Mouse (Mus musculus) neural tube, embryonic 13.5 days (tissue): Measurements from ENCODE around the gene Ecsit. TPM values are rescaled to one million over a fixed set of nuclear protein-coding genes. Genes with fewer than 3 reads are reported as not detected.

Experiments used
- ATAC-seq: fragments of 200-750 bp; cut with Nextera tagmentation; 2 replicates; pipeline ENCODE4 v1.8.0; 2017; ENCODE audit warnings: low read depth, mild to moderate bottlenecking, moderate TSS enrichment, moderate library complexity
- H3K27ac ChIP-seq: fragments of 300-500 bp; sonication (generic); replicated peaks from 2 replicates; pipeline ENCODE4 v1.5.1; 2015; ENCODE audit warnings: moderate library complexity, mild to moderate bottlenecking, inconsistent platforms
- H3K27me3 ChIP-seq: fragments of 300-500 bp; sonication (generic); 2 replicates; pipeline ENCODE4 v1.6.1; 2015; ENCODE audit warnings: mild to moderate bottlenecking, inconsistent platforms
- H3K36me3 ChIP-seq: fragments of 300-500 bp; sonication (generic); 2 replicates; pipeline ENCODE4 v1.6.1; 2015; ENCODE audit warnings: mild to moderate bottlenecking, inconsistent platforms
- H3K4me1 ChIP-seq: fragments of 300-500 bp; sonication (generic); replicated peaks from 2 replicates; pipeline ENCODE4 v1.6.1; 2015; ENCODE audit warnings: inconsistent platforms
- H3K4me2 ChIP-seq: fragments of 300-500 bp; sonication (generic); 2 replicates; pipeline ENCODE4 v1.6.1; 2015; ENCODE audit warnings: inconsistent platforms, mild to moderate bottlenecking, moderate library complexity
- H3K4me3 ChIP-seq: fragments of 300-500 bp; sonication (generic); 2 replicates; pipeline ENCODE4 v1.5.1; 2015; ENCODE audit warnings: mild to moderate bottlenecking, inconsistent platforms
- H3K9ac ChIP-seq: fragments of 300-500 bp; sonication (generic); 2 replicates; pipeline ENCODE4 v1.6.1; 2015; ENCODE audit warnings: moderate library complexity, mild to moderate bottlenecking, inconsistent platforms
- H3K9me3 ChIP-seq: fragments of 300-500 bp; sonication (generic); 2 replicates; pipeline ENCODE4 v1.6.1; 2016; ENCODE audit warnings: inconsistent platforms
- WGBS: fragments of 180-500 bp; shearing (Covaris S2); methylation state at CpG from one replicate; pipeline ENCODE4 v1.1.7; 2015; 5-methylcytosine and 5-hydroxymethylcytosine counted together
- polyA plus RNA-seq: library from polyadenylated mRNA; unstranded; fragments of >200 nt; fragmentation: Nextera tagmentation; extraction: Ambion mirVana; gene quantifications from 2 replicates; pipeline ENCODE4 v1.2.1, GENCODE M21; 2015

The Ecsit gene
- polyA plus RNA-seq, result 47.9 and 57.8 TPM in 2 replicates

GRCm38 (mm10) chr9:22085022-22085834 lies at the start of gene Ecsit:
Ecsit (minus strand) TSS chr9:22085438.
- no peaks in the 10 kb centered on the region for H3K9me3 ChIP-seq
- under 1% methylated on average over 48 of the region's 48 CpGs for WGBS
- peak within 1 kb of the TSS; percentile 74 for H3K4me3 ChIP-seq
- peaks cover 6% of the 10 kb centered on the region; the same call in 1 of the 2 replicates for H3K36me3 ChIP-seq
- ATAC-seq, result peak; percentile 99
- H3K27ac ChIP-seq, result peak within 1 kb of the TSS; percentile 72
- H3K27me3 ChIP-seq, result no peaks in the 10 kb centered on the region
- H3K9ac ChIP-seq, result peak within 1 kb of the TSS; percentile 84
- peak within 1 kb of the TSS; percentile 66 for H3K4me2 ChIP-seq
- H3K4me1 ChIP-seq, result peaks cover 24% of the 10 kb centered on the region

- 85% methylated on average over 7 of the region's 7 CpGs for WGBS
- no peaks in the 10 kb centered on the region for H3K36me3 ChIP-seq
- peaks cover 30% of the 10 kb centered on the region for H3K27me3 ChIP-seq
- no peak overlapping the region for H3K27ac ChIP-seq
- H3K4me2 ChIP-seq, result no peak overlapping the region
- no peak overlapping the region for H3K4me3 ChIP-seq
- H3K4me1 ChIP-seq, result peaks cover 18% of the 10 kb centered on the region; the same call in 1 of the 2 replicates
- ATAC-seq, result no peak
- no peak overlapping the region for H3K9ac ChIP-seq
- no peaks in the 10 kb centered on the region for H3K9me3 ChIP-seq
Observed at GRCm38 (mm10) chr9:22134246-22134890, 49.1 kb upstream of the Ecsit start.

- H3K27ac ChIP-seq, result no peak overlapping the region
- 49% methylated on average over 11 of the region's 11 CpGs for WGBS
- H3K9me3 ChIP-seq, result no peaks in the 10 kb centered on the region
- H3K4me2 ChIP-seq, result peak overlapping the region; percentile 44
- H3K36me3 ChIP-seq, result no peaks in the 10 kb centered on the region
- no peak for ATAC-seq
- peaks cover 12% of the 10 kb centered on the region; the same call in 1 of the 2 replicates for H3K4me1 ChIP-seq
- peaks cover 29% of the 10 kb centered on the region for H3K27me3 ChIP-seq
- 0 out of 2 replicates have a peak overlapping the region, but pooled peaks have one; percentile 10 for H3K4me3 ChIP-seq
- H3K9ac ChIP-seq, result no peak overlapping the region
Observed at GRCm38 (mm10) chr9:22132220-22132619, 47.0 kb upstream of the Ecsit start.

- H3K27ac ChIP-seq, result no peak overlapping the region
- 2% methylated on average over 35 of the region's 35 CpGs for WGBS
- peaks cover 29% of the 10 kb centered on the region for H3K27me3 ChIP-seq
- H3K4me3 ChIP-seq, result peak overlapping the region; percentile 10; the same call in 1 of the 2 replicates
- H3K36me3 ChIP-seq, result no peaks in the 10 kb centered on the region
- peak overlapping the region; percentile 38; the same call in 1 of the 2 replicates for H3K9ac ChIP-seq
- 0 out of 2 replicates have a peak, but pooled peaks cover 8% of the 10 kb centered on the region for H3K4me1 ChIP-seq
- no peaks in the 10 kb centered on the region for H3K9me3 ChIP-seq
- no peak; the same call in 1 of the 2 replicates for ATAC-seq
- H3K4me2 ChIP-seq, result peak overlapping the region; percentile 44
Observed at GRCm38 (mm10) chr9:22131226-22131981, 46.2 kb upstream of the Ecsit start.

- Histone ChIP-seq H3K4me2 (no peak overlapping the region), H3K27me3 (peaks cover 16% of the 10 kb centered on the region), H3K4me1 (no peaks in the 10 kb centered on the region), H3K4me3 (no peak overlapping the region), H3K9ac (no peak overlapping the region), H3K27ac (no peak overlapping the region), H3K9me3 (no peaks in the 10 kb centered on the region), H3K36me3 (no peaks in the 10 kb centered on the region)
- no peak for ATAC-seq
- 84% methylated on average over 15 of the region's 15 CpGs for WGBS
Observed at GRCm38 (mm10) chr9:22125246-22126027, 40.2 kb upstream of the Ecsit start.

- Histone ChIP-seq H3K4me3 (no peak overlapping the region), H3K9ac (no peak overlapping the region), H3K27ac (no peak overlapping the region), H3K9me3 (no peaks in the 10 kb centered on the region), H3K27me3 (peaks cover 15% of the 10 kb centered on the region), H3K4me1 (no peaks in the 10 kb centered on the region), H3K36me3 (no peaks in the 10 kb centered on the region), H3K4me2 (no peak overlapping the region)
- 82% methylated on average over 3 of the region's 3 CpGs for WGBS
- no peak for ATAC-seq
Observed at GRCm38 (mm10) chr9:22124169-22124568, 38.9 kb upstream of the Ecsit start.

GRCm38 (mm10) chr9:22123069-22123609 lies 37.9 kb upstream of the Ecsit start:
- H3K27ac ChIP-seq, result no peak overlapping the region
- no peak overlapping the region for H3K4me3 ChIP-seq
- no peak overlapping the region for H3K9ac ChIP-seq
- H3K36me3 ChIP-seq, result no peaks in the 10 kb centered on the region
- no peak for ATAC-seq
- WGBS, result 86% methylated on average over 7 of the region's 7 CpGs
- H3K9me3 ChIP-seq, result no peaks in the 10 kb centered on the region
- H3K27me3 ChIP-seq, result peaks cover 17% of the 10 kb centered on the region
- H3K4me2 ChIP-seq, result no peak overlapping the region
- no peaks in the 10 kb centered on the region for H3K4me1 ChIP-seq

- Histone ChIP-seq H3K4me1 (peaks cover 6% of the 10 kb centered on the region), H3K36me3 (no peaks in the 10 kb centered on the region), H3K9me3 (no peaks in the 10 kb centered on the region), H3K27ac (no peak overlapping the region), H3K4me3 (no peak overlapping the region), H3K27me3 (peaks cover 17% of the 10 kb centered on the region), H3K9ac (no peak overlapping the region), H3K4me2 (no peak overlapping the region)
- no peak for ATAC-seq
- 88% methylated on average over 3 of the region's 3 CpGs for WGBS
Observed at GRCm38 (mm10) chr9:22122005-22122404, 36.8 kb upstream of the Ecsit start.

GRCm38 (mm10) chr9:22121545-22121944 lies 36.3 kb upstream of the Ecsit start:
- ATAC-seq, result no peak

GRCm38 (mm10) chr9:22119543-22119942 lies 34.3 kb upstream of the Ecsit start:
- peaks cover 17% of the 10 kb centered on the region for H3K27me3 ChIP-seq
- ATAC-seq, result no peak
- no peak overlapping the region for H3K4me3 ChIP-seq
- 88% methylated on average over 4 of the region's 4 CpGs for WGBS
- H3K4me1 ChIP-seq, result peaks cover 19% of the 10 kb centered on the region
- no peak overlapping the region for H3K27ac ChIP-seq
- H3K9ac ChIP-seq, result no peak overlapping the region
- H3K4me2 ChIP-seq, result no peak overlapping the region
- no peaks in the 10 kb centered on the region for H3K9me3 ChIP-seq
- H3K36me3 ChIP-seq, result no peaks in the 10 kb centered on the region

More at GRCm38 (mm10) chr9:22121545-22121944, 36.3 kb upstream of the Ecsit start:
- Histone ChIP-seq H3K9ac (no peak overlapping the region), H3K27me3 (peaks cover 17% of the 10 kb centered on the region), H3K9me3 (no peaks in the 10 kb centered on the region), H3K4me2 (no peak overlapping the region), H3K36me3 (no peaks in the 10 kb centered on the region), H3K4me1 (peaks cover 6% of the 10 kb centered on the region), H3K4me3 (no peak overlapping the region), H3K27ac (no peak overlapping the region)
